Mouse (Mus musculus): ENCODE data around the gene Ppp1r13b.

DNA sequence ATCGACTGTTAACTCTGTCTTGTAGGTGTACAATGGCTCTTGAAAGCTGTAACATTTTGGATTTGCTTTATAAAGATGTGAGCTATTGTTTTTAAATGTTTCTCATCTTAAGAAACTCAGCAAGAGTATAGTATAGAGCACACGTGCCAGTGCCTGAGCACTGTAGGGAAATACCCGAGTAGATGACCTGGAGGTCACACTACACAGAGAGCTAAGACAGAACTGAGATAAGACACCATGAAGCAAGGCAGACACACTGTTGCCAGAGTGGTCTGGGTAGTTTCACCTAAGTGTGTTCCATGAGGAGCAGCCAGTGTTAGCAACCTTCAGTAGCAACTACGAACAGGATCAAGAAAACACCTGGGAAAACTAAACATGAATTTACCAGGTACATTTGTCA is 25.1 kb downstream of the Ppp1r13b start:
- TF ChIP-seq EP300 (IDR thresholded peaks at IDR 0.05) (no peak), CTCF (IDR thresholded peaks at IDR 0.05) (no peak)

Data from lung, postnatal 0 days (tissue).